Mouse (Mus musculus) MEL-GATA-1-ER (cell line): Measurements from ENCODE around the gene Scpep1.
"Not testable (repeated sequence)": the region's sequence is repeated elsewhere in the genome, so short reads cannot be mapped to it uniquely, and the experiment has no call there.

Experiments
- DNase-seq: peaks from one replicate; pipeline ENCODE4 v3.0.0-alpha.2; 2012; ENCODE audit warnings: low read depth; ENCODE audit errors: extremely low read depth

The Scpep1 gene

GRCm38 (mm10) chr11:88926566-88926965, 28.7 kb downstream of the Scpep1 start:
- no peak for DNase-seq

GRCm38 (mm10) chr11:88909388-88910036, 45.8 kb downstream of the Scpep1 start:
- DNase-seq, result no peak

- peak; percentile 54 for DNase-seq
Measured at GRCm38 (mm10) chr11:88908557-88909211, 46.6 kb downstream of the Scpep1 start.

- no peak for DNase-seq
Measured at GRCm38 (mm10) chr11:88907886-88908285, 47.4 kb downstream of the Scpep1 start.

GRCm38 (mm10) chr11:88905621-88906020, 49.6 kb downstream of the Scpep1 start:
- no peak for DNase-seq

GRCm38 (mm10) chr11:88904080-88904479, 51.2 kb downstream of the Scpep1 start:
- DNase-seq, result no peak

GRCm38 (mm10) chr11:88902762-88903161, 52.5 kb downstream of the Scpep1 start:
- no peak for DNase-seq

GRCm38 (mm10) chr11:88901341-88901802, 53.9 kb downstream of the Scpep1 start:
- no peak for DNase-seq

GRCm38 (mm10) chr11:88899561-88899960, 55.7 kb downstream of the Scpep1 start:
- DNase-seq, result no peak

- no peak for DNase-seq
Measured at GRCm38 (mm10) chr11:88898380-88898763, 56.9 kb downstream of the Scpep1 start.

GRCm38 (mm10) chr11:88897624-88898379, 57.5 kb downstream of the Scpep1 start:
- no peak for DNase-seq

- not testable (repeated sequence) for DNase-seq
Measured at GRCm38 (mm10) chr11:88895800-88896232, 59.4 kb downstream of the Scpep1 start.

GRCm38 (mm10) chr11:88895235-88895634, 60.0 kb downstream of the Scpep1 start:
- DNase-seq, result not testable (repeated sequence)

- not testable (repeated sequence) for DNase-seq
Measured at GRCm38 (mm10) chr11:88894279-88894678, 61.0 kb downstream of the Scpep1 start.

GRCm38 (mm10) chr11:88893501-88893900, 61.8 kb downstream of the Scpep1 start:
- not testable (repeated sequence) for DNase-seq

GRCm38 (mm10) chr11:88892789-88893188, 62.5 kb downstream of the Scpep1 start:
- DNase-seq, result not testable (repeated sequence)

- DNase-seq, result not testable (repeated sequence)
Measured at GRCm38 (mm10) chr11:88891921-88892561, 63.2 kb downstream of the Scpep1 start.

GRCm38 (mm10) chr11:88891446-88891845, 63.8 kb downstream of the Scpep1 start:
- DNase-seq, result not testable (repeated sequence)

GRCm38 (mm10) chr11:88890904-88891303, 64.4 kb downstream of the Scpep1 start:
- not testable (repeated sequence) for DNase-seq

GRCm38 (mm10) chr11:88888996-88889395, 66.3 kb downstream of the Scpep1 start:
- no peak for DNase-seq

- no peak for DNase-seq
Measured at GRCm38 (mm10) chr11:88884376-88885065, 70.7 kb downstream of the Scpep1 start.
